ENCODE assay signal across 14 mouse cellular contexts in genomic region chr3:65540906-65541551, GRCm38 (mm10).
"Had no signal": no experiment of that assay in that cellular context is flagged by ENCODE, and none has a peak within 500 bp of the region (broad histone marks: within the 10 kb centered on the region; RNA-seq: fewer than 3 reads in every experiment).

No protein-coding gene starts in this region.

- H3K36me3 ChIP-seq: hindbrain, embryonic 15.5 days; kidney, embryonic 15.5 days; liver, embryonic 15.5 days; stomach, embryonic 15.5 days had no signal

- H3K9me3 ChIP-seq: hindbrain, embryonic 15.5 days; kidney, embryonic 15.5 days; liver, embryonic 15.5 days; stomach, embryonic 15.5 days had no signal

- H3K27me3 ChIP-seq: hindbrain, embryonic 15.5 days; kidney, embryonic 15.5 days; liver, embryonic 15.5 days; stomach, embryonic 15.5 days had no signal

- H3K4me3 ChIP-seq: hindbrain, embryonic 15.5 days; kidney, embryonic 15.5 days; layer of hippocampus, adult 2 months; left cerebral cortex, adult 2 months; liver, embryonic 15.5 days; stomach, embryonic 15.5 days had no signal

- DNase-seq: kidney, postnatal 14 days; layer of hippocampus, postnatal 36 days; lung, adult 2 months; lung, postnatal 14 days; lung, postnatal 4 days; midbrain, embryonic 14.5 days; thymus, postnatal 25 days had no signal

- H3K27ac ChIP-seq: hindbrain, embryonic 15.5 days; kidney, embryonic 15.5 days; layer of hippocampus, adult 2 months; left cerebral cortex, adult 2 months; liver, embryonic 15.5 days; stomach, embryonic 15.5 days had no signal

- H3K9ac ChIP-seq: hindbrain, embryonic 15.5 days; kidney, embryonic 15.5 days; liver, embryonic 15.5 days; stomach, embryonic 15.5 days had no signal

- H3K4me2 ChIP-seq: hindbrain, embryonic 15.5 days; kidney, embryonic 15.5 days; liver, embryonic 15.5 days; midbrain, embryonic 11.5 days; stomach, embryonic 15.5 days had no signal
